Mouse (Mus musculus) bone marrow macrophage, adult 2 months (primary cell): ENCODE data around the gene Npy.

Source experiments
- CTCF ChIP-seq: IDR thresholded peaks from 2 replicates; pipeline ENCODE4 v1.5.1; 2012; ENCODE audit warnings: low read depth, mild to moderate bottlenecking, low read length, moderate library complexity
- POLR2A ChIP-seq: IDR thresholded peaks from 2 replicates; pipeline ENCODE4 v1.6.1; 2012; ENCODE audit warnings: mild to moderate bottlenecking, low read depth, low read length, borderline replicate concordance

- no peak for TF ChIP-seq CTCF
- TF ChIP-seq POLR2A = no peak
These were observed 30.0 kb upstream of the Npy start for GRCm38 (mm10) chr6:49792524-49792923.
